Mouse (Mus musculus) thymus, adult 2 months (tissue): ENCODE data around the gene Ldhd.

ENCODE experiments used
- CTCF ChIP-seq: fragments of 200-500 bp; IDR thresholded peaks from 2 replicates; pipeline ENCODE4 v1.5.1; 2012; ENCODE audit warnings: mild to moderate bottlenecking, control low read depth, low read length, moderate library complexity, borderline replicate concordance; ENCODE audit not compliant: control insufficient read depth, poor library complexity, insufficient read depth; ENCODE audit errors: extremely low read depth
- POLR2A ChIP-seq: fragments of 200-500 bp; IDR thresholded peaks from 2 replicates; pipeline ENCODE4 v1.6.1; 2012; ENCODE audit warnings: mild to moderate bottlenecking, low read length, control low read depth, moderate library complexity; ENCODE audit not compliant: control insufficient read depth, poor library complexity, insufficient read depth; ENCODE audit errors: extremely low read depth

- TF ChIP-seq CTCF, result no peak
- no peak for TF ChIP-seq POLR2A
Observed at GRCm38 (mm10) chr8:111628894-111629501, 1.2 kb downstream of the Ldhd start.
